Mouse (Mus musculus) kidney, embryonic 16.5 days (tissue): ENCODE measurements around the gene Nek7. TPM values are rescaled to one million over a fixed set of nuclear protein-coding genes. Genes with fewer than 3 reads are reported as not detected.

ENCODE experiments used
- ATAC-seq: fragments of 200-750 bp; cut with Nextera tagmentation; 2 replicates; pipeline ENCODE4 v1.8.0; 2017; ENCODE audit warnings: moderate TSS enrichment; ENCODE audit not compliant: low FRiP score, low TSS enrichment
- H3K27ac ChIP-seq: fragments of 300-500 bp; sonication (generic); 2 replicates; pipeline ENCODE4 v1.5.1; 2014; ENCODE audit warnings: low read length
- H3K27me3 ChIP-seq: fragments of 300-500 bp; sonication (generic); 2 replicates; pipeline ENCODE4 v1.6.1; 2014; ENCODE audit warnings: low read length, control low read depth, mixed read lengths; ENCODE audit not compliant: insufficient read depth
- H3K36me3 ChIP-seq: fragments of 300-500 bp; sonication (generic); 2 replicates; pipeline ENCODE4 v1.6.1; 2014; ENCODE audit warnings: low read length, control low read depth, mixed read lengths; ENCODE audit not compliant: insufficient read depth
- H3K4me1 ChIP-seq: fragments of 300-500 bp; sonication (generic); 2 replicates; pipeline ENCODE4 v1.6.1; 2014; ENCODE audit warnings: low read length, control low read depth, mixed read lengths; ENCODE audit not compliant: insufficient read depth
- H3K4me2 ChIP-seq: fragments of 300-500 bp; sonication (generic); replicated peaks from 2 replicates; pipeline ENCODE4 v1.6.1; 2014; ENCODE audit warnings: low read depth, low read length
- H3K4me3 ChIP-seq: fragments of 300-500 bp; sonication (generic); 2 replicates; pipeline ENCODE4 v1.5.1; 2014; ENCODE audit warnings: mild to moderate bottlenecking, low read length
- H3K9ac ChIP-seq: fragments of 300-500 bp; sonication (generic); replicated peaks from 2 replicates; pipeline ENCODE4 v1.6.1; 2014; ENCODE audit warnings: low read length
- H3K9me3 ChIP-seq: fragments of 300-500 bp; sonication (generic); 2 replicates; pipeline ENCODE4 v1.6.1; 2016; ENCODE audit warnings: low read length, control low read depth
- WGBS: fragments of 180-500 bp; shearing (Covaris S2); extraction: QIAGEN DNeasy Blood & Tissue Kit; methylation state at CpG from one replicate; pipeline ENCODE4 v1.1.7; 2014; 5-methylcytosine and 5-hydroxymethylcytosine counted together
- polyA plus RNA-seq: library from polyadenylated mRNA; unstranded; fragments of >200 nt; fragmentation: Nextera tagmentation; extraction: Ambion mirVana; gene quantifications from 2 replicates; pipeline ENCODE4 v1.2.1, GENCODE M21; 2015

Gene Nek7
- polyA plus RNA-seq, 1 experiment from 2014 or later: 42.6 TPM

DNA sequence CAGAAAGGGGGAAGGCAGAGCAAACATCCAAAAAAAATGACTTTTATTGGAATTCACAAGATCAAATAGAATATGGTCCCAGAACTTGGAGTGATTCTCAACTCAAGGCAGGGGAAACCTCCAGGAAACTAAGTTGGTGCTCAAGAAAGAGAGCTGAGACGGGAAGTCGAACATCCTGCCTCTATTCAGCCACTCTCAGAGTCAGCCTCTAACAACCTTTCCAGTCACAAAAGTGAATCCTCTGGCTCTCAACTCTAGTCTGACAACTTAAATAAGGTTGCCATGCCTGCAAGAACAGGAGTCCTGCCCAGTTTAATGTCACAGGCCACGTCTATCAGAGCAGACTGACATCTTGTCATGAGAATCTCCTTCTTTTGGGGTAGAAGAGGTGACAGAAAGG is 7.9 kb upstream of the Nek7 start:
- WGBS: 78% methylated on average over 3 of the region's 3 CpGs

DNA sequence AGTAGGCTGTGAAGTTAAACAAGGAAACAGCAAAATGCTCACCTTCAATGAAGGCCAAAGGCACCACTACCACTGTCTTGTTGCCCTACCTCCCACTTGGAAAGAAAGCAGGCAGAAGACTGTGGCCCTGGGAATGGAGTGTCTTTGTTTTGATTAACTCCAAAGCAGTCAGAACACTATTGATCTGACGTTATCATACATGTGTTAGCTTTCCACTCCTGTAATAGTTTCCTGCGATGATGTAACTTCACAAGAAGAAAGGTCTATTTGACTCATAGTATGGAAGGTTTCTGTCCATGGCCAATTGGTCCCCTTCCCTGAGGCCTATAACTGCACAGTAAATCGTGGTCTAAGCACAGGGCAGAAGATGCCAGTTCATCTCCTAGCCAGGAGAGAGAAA is 6.3 kb upstream of the Nek7 start:
- ATAC-seq: no peak

More for the DNA sequence above, 7.9 kb upstream of the Nek7 start:
- H3K4me3 ChIP-seq: no peak overlapping the region
- no peaks in the 10 kb centered on the region for H3K4me1 ChIP-seq
- ATAC-seq: no peak
- no peak overlapping the region for H3K27ac ChIP-seq
- no peaks in the 10 kb centered on the region for H3K9me3 ChIP-seq
- no peaks in the 10 kb centered on the region for H3K36me3 ChIP-seq
- H3K27me3 ChIP-seq: no peaks in the 10 kb centered on the region
- no peak overlapping the region for H3K4me2 ChIP-seq
- no peak overlapping the region for H3K9ac ChIP-seq

DNA sequence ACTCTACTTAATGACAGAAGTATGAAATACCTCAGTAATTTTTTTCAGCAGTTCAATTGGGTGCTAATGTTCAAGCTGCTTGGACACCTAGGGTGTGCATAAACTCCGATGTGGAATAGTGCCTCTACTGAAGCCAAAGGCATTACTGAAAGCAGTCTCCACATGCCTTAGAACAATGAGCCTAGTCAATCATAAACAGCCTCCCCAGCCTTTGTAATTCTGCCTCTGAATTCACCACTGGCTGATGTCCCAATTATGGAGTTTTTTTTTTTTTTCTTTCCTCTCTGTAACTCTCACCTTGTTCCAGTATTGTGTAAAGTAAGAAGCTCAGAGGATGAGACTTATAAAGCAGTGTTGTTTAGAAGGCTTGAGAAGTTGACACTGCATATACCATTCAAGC is 3.9 kb upstream of the Nek7 start:
- no peaks in the 10 kb centered on the region for H3K9me3 ChIP-seq
- no peaks in the 10 kb centered on the region for H3K27me3 ChIP-seq
- H3K27ac ChIP-seq: no peak overlapping the region
- no peak for ATAC-seq
- no peak overlapping the region for H3K9ac ChIP-seq
- H3K4me3 ChIP-seq: no peak overlapping the region
- H3K36me3 ChIP-seq: no peaks in the 10 kb centered on the region
- no peak overlapping the region for H3K4me2 ChIP-seq
- 72% methylated on average over 1 of the region's 1 CpGs for WGBS
- peaks cover 5% of the 10 kb centered on the region; the same call in 1 of the 2 replicates for H3K4me1 ChIP-seq

More for the DNA sequence above, 6.3 kb upstream of the Nek7 start:
- Histone ChIP-seq H3K9ac (no peak overlapping the region), H3K27ac (no peak overlapping the region), H3K4me3 (no peak overlapping the region), H3K4me1 (no peaks in the 10 kb centered on the region), H3K36me3 (no peaks in the 10 kb centered on the region), H3K27me3 (no peaks in the 10 kb centered on the region), H3K9me3 (no peaks in the 10 kb centered on the region), H3K4me2 (no peak overlapping the region)
- WGBS: 82% methylated on average over 3 of the region's 3 CpGs

DNA sequence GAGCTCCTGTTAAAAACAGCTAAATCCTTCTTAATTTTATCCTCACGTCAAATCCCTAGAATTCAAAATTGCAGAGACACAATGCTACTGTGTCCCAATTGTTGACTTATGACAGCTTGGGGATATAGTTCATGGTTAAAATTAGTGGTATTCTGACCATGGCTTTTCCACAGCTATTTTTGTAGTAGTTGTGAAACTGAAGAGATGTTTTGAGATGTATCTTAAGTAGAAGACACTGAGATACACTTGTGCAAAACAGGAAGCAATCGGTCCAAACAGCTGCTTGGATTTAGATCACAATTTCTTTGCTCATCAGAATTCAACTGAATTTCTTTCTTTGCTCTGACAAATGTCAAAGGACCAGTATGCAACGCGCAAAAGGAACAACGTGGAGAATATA is 2.9 kb upstream of the Nek7 start:
- ATAC-seq: no peak

DNA sequence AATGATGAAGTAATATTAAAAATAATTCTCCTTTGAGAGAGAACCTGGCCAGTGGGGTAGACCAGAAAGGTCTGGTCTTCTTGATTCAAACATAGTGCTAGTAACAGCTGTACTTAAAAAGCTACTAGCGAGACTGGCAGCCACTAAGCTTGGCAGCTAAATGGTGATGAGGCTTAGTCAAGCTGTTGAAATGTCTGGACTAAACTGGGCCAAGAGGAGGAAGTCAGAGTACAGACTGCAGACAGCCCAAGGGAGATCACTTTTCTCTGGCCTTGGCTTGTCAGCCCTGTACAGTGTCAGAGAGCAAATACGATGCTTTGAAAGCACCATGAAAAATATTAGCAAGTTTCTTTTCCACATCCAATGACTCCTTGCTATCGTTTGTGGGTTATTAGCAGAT is 2.5 kb upstream of the Nek7 start:
- H3K4me2 ChIP-seq: no peak overlapping the region
- H3K36me3 ChIP-seq: no peaks in the 10 kb centered on the region
- no peaks in the 10 kb centered on the region for H3K9me3 ChIP-seq
- H3K27me3 ChIP-seq: no peaks in the 10 kb centered on the region
- H3K9ac ChIP-seq: no peak overlapping the region
- peaks cover 12% of the 10 kb centered on the region for H3K4me1 ChIP-seq
- WGBS: 82% methylated on average over 3 of the region's 3 CpGs
- ATAC-seq: no peak
- no peak overlapping the region for H3K4me3 ChIP-seq
- no peak overlapping the region for H3K27ac ChIP-seq

More for the DNA sequence above, 2.9 kb upstream of the Nek7 start:
- H3K27ac ChIP-seq: no peak overlapping the region
- H3K9me3 ChIP-seq: no peaks in the 10 kb centered on the region
- 85% methylated on average over 5 of the region's 5 CpGs for WGBS
- no peak overlapping the region for H3K4me3 ChIP-seq
- no peak overlapping the region for H3K4me2 ChIP-seq
- H3K27me3 ChIP-seq: no peaks in the 10 kb centered on the region
- H3K36me3 ChIP-seq: no peaks in the 10 kb centered on the region
- H3K4me1 ChIP-seq: peaks cover 11% of the 10 kb centered on the region
- H3K9ac ChIP-seq: no peak overlapping the region

DNA sequence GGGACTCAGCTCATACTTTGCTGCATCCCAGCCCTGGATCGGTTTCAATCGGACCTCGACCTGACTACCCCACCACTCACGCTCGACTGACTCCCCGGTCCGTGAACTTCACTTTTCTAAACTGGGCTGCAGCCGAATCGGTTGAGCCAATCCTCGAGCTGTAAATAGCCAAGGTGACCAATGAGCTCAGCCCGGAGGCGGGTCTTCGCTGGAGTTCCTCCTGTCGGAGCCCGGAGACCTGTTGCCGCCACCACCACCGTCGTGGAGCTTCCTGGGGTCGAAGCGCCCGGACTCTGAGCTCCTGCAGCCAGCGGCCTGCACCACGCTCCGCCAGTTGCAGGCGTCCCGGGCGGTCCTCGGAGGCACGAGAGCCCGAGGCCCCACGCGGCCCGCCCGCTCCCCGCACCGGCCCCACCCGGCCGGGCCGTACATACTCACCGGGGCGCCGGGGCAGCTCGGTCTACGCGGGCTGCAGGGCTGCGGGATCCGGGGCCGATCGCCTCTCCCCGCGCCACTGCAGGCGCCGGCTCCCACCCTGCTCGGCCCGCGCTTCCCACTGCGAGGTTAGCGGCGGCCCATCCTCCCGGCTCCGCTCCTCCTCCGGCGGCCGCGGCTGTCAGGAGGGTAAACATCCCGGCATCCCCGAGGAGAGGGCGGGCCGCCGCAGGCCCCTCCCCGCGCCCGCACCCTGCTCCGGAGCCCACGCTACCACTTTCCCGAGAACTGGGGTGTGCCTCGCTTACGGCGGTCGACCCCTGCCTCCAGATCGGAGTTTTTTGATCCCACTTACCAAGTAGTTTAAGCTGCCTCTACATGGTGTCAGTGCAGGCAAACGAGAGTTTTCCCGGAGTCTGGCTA is 598 bp downstream of the Nek7 start:
- Histone ChIP-seq H3K9ac (peak overlapping the region; percentile 95), H3K27me3 (no peaks in the 10 kb centered on the region), H3K4me1 (peaks cover 25% of the 10 kb centered on the region), H3K27ac (peak overlapping the region; percentile 99), H3K9me3 (no peaks in the 10 kb centered on the region), H3K4me2 (peak overlapping the region; percentile 78), H3K36me3 (no peaks in the 10 kb centered on the region), H3K4me3 (peak overlapping the region; percentile 83)
- WGBS: under 1% methylated on average over 79 of the region's 83 CpGs
- ATAC-seq: peak; percentile 96

DNA sequence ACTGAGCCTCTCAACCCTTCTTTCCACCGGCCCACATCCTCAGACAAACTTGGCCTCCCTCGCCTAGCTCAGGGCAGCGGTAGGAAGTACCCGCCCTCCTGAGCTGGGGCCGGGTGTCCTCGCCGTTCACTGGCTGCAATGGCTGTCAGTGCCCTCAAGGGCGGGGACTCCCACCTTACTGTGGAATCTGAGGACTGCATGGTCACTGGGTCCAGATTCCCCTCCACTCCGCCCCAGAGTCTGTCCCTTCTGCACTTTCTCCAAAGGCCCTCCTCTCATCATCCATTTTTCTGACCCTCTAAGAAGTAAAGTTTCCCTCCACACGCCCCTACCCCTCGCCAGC is 2.0 kb downstream of the Nek7 start:
- Histone ChIP-seq H3K4me2 (peak overlapping the region; percentile 78), H3K36me3 (no peaks in the 10 kb centered on the region), H3K27ac (peak overlapping the region; percentile 99), H3K4me1 (peaks cover 25% of the 10 kb centered on the region), H3K4me3 (peak overlapping the region; percentile 83), H3K9ac (peak overlapping the region; percentile 75), H3K27me3 (no peaks in the 10 kb centered on the region), H3K9me3 (no peaks in the 10 kb centered on the region)
- peak; percentile 92 for ATAC-seq
- 0% methylated on average over 11 of the region's 11 CpGs for WGBS

DNA sequence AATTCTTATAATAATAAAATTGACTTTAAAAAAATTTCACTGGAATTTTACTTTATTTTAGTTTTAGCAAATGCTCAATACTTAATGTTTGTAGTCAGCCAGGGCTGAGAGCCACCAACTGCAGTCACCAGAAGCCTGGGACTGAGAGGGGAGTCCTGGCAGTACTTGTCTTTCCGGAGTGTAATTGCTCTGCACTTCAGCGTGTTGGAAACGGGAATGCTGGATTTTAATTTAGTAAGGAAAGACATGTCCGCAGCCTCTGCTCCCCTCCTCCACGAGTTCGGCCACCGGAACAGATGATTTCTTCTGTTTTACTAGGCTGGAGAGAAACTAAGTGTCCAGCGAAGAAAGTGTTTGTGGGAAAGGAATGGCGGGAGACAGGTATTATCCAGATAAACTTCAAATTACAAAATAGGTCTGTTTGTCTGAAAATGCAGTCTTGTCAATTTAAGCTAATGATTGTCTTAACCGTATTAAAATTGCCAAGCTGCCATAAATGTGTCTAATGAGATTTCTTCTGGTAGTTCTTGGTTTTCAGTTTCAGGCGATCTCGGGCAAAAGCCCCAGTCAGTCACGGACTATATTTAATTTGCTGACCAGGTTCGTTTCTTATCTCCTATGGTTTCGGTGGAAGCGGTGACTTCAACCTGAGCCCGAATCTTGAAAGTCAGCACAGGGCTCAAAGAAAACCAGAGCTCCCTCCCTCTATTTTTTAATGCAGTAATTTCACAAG is 2.5 kb downstream of the Nek7 start:
- Histone ChIP-seq H3K27me3 (no peaks in the 10 kb centered on the region), H3K4me1 (peaks cover 25% of the 10 kb centered on the region), H3K9ac (peak overlapping the region; percentile 75), H3K27ac (peak overlapping the region; percentile 99), H3K36me3 (no peaks in the 10 kb centered on the region), H3K4me2 (peak overlapping the region; percentile 78), H3K9me3 (no peaks in the 10 kb centered on the region), H3K4me3 (peak overlapping the region; percentile 83)
- WGBS: 4% methylated on average over 17 of the region's 17 CpGs
- no peak for ATAC-seq

DNA sequence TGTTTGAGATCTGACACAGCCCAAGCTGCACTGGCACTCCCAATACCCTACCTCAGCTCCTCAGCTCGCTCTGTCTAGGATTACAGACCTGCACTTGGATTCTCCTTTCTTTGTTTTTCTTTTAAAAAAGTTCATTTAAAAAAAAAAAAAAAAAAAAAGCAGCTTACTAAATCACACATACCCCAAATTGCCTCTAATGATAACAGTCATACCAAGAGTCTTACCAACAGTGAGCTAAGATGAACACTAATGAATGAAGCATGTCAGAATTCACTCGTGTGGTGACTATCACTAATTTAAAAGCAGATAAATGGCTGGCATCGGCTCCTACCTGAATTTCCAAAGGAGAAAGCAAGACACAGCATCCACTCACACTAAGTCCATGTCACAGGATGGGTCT is 4.6 kb downstream of the Nek7 start:
- WGBS: 71% methylated on average over 3 of the region's 3 CpGs
- no peak overlapping the region for H3K27ac ChIP-seq
- H3K36me3 ChIP-seq: no peaks in the 10 kb centered on the region
- H3K9ac ChIP-seq: no peak overlapping the region
- ATAC-seq: no peak
- no peak overlapping the region for H3K4me2 ChIP-seq
- no peak overlapping the region for H3K4me3 ChIP-seq
- H3K27me3 ChIP-seq: no peaks in the 10 kb centered on the region
- H3K9me3 ChIP-seq: no peaks in the 10 kb centered on the region
- peaks cover 23% of the 10 kb centered on the region for H3K4me1 ChIP-seq
